Mouse (Mus musculus): ENCODE measurements at regions not wholly inside any gene's neighbourhood (a gene's known extent, or its start where the extent isn't known, plus 50 kb on each side); places are given as distances from the start of the nearest gene placed in this dataset.

DNA sequence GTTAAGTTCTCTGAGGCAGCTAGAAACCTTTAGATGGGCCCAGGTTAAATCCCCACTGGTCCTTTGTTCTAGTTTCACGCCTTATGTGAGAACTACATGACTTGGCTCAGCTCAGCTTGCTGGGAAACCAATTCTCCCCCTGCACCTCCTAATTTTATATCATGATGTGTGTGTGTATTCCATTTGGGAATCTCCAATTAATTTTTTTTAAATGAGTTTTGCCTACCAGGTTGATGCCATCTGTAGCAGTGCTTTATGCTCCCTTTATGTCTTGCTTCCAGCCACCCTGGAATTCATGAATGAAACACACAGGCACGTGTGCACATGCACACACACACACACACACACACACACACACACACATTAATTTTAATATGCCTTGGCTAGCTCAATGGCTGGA is 180.0 kb upstream of the Gli3 start:
- Histone ChIP-seq H3K4me1 (ENCODE audit: control insufficient read depth in 1 of 2, insufficient read depth in 2 of 2, low read length in 2 of 2) (no peaks in the 10 kb centered on the region), H3K9me3 (replicated peaks; ENCODE audit: insufficient read depth, low read length) (no peaks in the 10 kb centered on the region), H3K27ac (ENCODE audit: control insufficient read depth, low read depth, low read length) (no peak overlapping the region), H3K4me3 (ENCODE audit: control insufficient read depth in 1 of 2, insufficient read depth in 1 of 2, low read depth in 2 of 2, low read length in 2 of 2) (no peak overlapping the region), H3K79me2 (ENCODE audit: control insufficient read depth, insufficient read depth, low read length, poor library complexity) (no peaks in the 10 kb centered on the region), H3K9ac (ENCODE audit: control insufficient read depth, low read depth, low read length, poor library complexity, severe bottlenecking) (no peak overlapping the region), H3K36me3 (ENCODE audit: control insufficient read depth in 1 of 2, insufficient read depth in 2 of 2, low read length in 2 of 2) (no peaks in the 10 kb centered on the region), H3K27me3 (ENCODE audit: control insufficient read depth in 1 of 2, insufficient read depth in 2 of 2, low read length in 2 of 2) (no peaks in the 10 kb centered on the region)
- TF ChIP-seq NELFE (IDR thresholded peaks at IDR 0.05; ENCODE audit: low read depth, low read length) (no peak), GABPA (IDR thresholded peaks at IDR 0.05; ENCODE audit: low read depth, low read length) (no peak), POLR2A (IDR thresholded peaks at IDR 0.05; ENCODE audit: control insufficient read depth in 1 of 2, insufficient read depth in 1 of 2, low read depth in 1 of 2, low read length in 2 of 2, poor library complexity in 1 of 2) (no peak), MAFK (IDR thresholded peaks at IDR 0.05; ENCODE audit: borderline replicate concordance, low read depth, low read length) (no peak), NRF1 (IDR thresholded peaks at IDR 0.05; ENCODE audit: insufficient read depth, low read depth, low read length, poor library complexity, severe bottlenecking) (no peak), TCF12 (IDR thresholded peaks at IDR 0.05; ENCODE audit: low read depth, low read length) (no peak), USF1 (IDR thresholded peaks at IDR 0.05; ENCODE audit: low read depth, low read length) (no peak), ZKSCAN1 (IDR thresholded peaks at IDR 0.05; ENCODE audit: low read depth, low read length) (no peak), SMC3 (IDR thresholded peaks at IDR 0.05; ENCODE audit: low read depth, low read length) (no peak)
- no peak for DNase-seq (ENCODE audit: low read depth, low spot score)

DNA sequence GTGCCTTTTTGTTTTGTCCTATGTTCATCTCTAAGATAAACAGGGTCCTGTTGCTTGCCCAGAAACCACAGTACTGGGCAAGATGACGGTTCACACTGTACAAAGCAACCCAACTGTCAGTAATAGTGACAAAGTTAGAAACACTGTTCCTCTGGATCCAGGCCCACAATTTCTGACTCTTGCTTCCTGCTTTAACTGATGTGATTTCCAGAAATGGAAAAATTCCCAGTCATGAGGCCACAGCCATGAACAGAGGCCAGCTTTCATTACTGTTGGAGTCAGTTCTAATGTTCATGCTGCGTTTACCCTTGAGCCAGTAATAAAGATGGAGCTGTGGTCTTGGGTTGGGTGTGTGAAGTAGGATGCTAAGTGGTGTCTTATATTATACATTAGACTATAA is 164.6 kb upstream of the Gli3 start:
- DNase-seq (ENCODE audit: low read depth, low spot score) = no peak
- H3K4me3 ChIP-seq (ENCODE audit: control insufficient read depth in 1 of 2, insufficient read depth in 1 of 2, low read depth in 2 of 2, low read length in 2 of 2) = no peak overlapping the region
- H3K27me3 ChIP-seq (ENCODE audit: control insufficient read depth in 1 of 2, insufficient read depth in 2 of 2, low read length in 2 of 2) = no peaks in the 10 kb centered on the region
- H3K27ac ChIP-seq (ENCODE audit: control insufficient read depth, low read depth, low read length) = no peak overlapping the region
- no peak overlapping the region for H3K9ac ChIP-seq (ENCODE audit: control insufficient read depth, low read depth, low read length, poor library complexity, severe bottlenecking)
- H3K4me1 ChIP-seq (ENCODE audit: control insufficient read depth in 1 of 2, insufficient read depth in 2 of 2, low read length in 2 of 2) = no peaks in the 10 kb centered on the region
- no peak for TF ChIP-seq UBTF (IDR thresholded peaks at IDR 0.05; ENCODE audit: borderline replicate concordance, insufficient read depth, low read depth, low read length)
- TF ChIP-seq POLR2AphosphoS5 (IDR thresholded peaks at IDR 0.05; ENCODE audit: borderline replicate concordance, low read depth, low read length) = no peak
- no peak for TF ChIP-seq MYB (IDR thresholded peaks at IDR 0.05; ENCODE audit: low read depth, low read length)
- TF ChIP-seq MYC (IDR thresholded peaks at IDR 0.05; ENCODE audit: low read depth, low read length) = no peak
- no peak for TF ChIP-seq GABPA (IDR thresholded peaks at IDR 0.05; ENCODE audit: low read depth, low read length)
- no peak for TF ChIP-seq POLR2AphosphoS2 (IDR thresholded peaks at IDR 0.05; ENCODE audit: low read length)
- no peak for TF ChIP-seq TCF12 (IDR thresholded peaks at IDR 0.05; ENCODE audit: low read depth, low read length)
- no peak for TF ChIP-seq CHD2 (IDR thresholded peaks at IDR 0.05; ENCODE audit: low read length)
- TF ChIP-seq MAX (IDR thresholded peaks at IDR 0.05; ENCODE audit: low read length) = no peak
- no peak for TF ChIP-seq TAL1 (IDR thresholded peaks at IDR 0.05; ENCODE audit: low read length)
- TF ChIP-seq KAT2A (conservative IDR thresholded peaks at IDR 0.05; ENCODE audit: low read depth, low read length) = no peak
- H3K9me3 ChIP-seq (replicated peaks; ENCODE audit: insufficient read depth, low read length) = no peaks in the 10 kb centered on the region
- no peaks in the 10 kb centered on the region for H3K79me2 ChIP-seq (ENCODE audit: control insufficient read depth, insufficient read depth, low read length, poor library complexity)
- no peaks in the 10 kb centered on the region for H3K36me3 ChIP-seq (ENCODE audit: control insufficient read depth in 1 of 2, insufficient read depth in 2 of 2, low read length in 2 of 2)

Measured in MEL (cell line).